Mouse (Mus musculus) MEL-GATA-1-ER (cell line): ENCODE data around the gene Tubd1.
A peak's percentile ranks its signal among the peaks of the same experiment; 100 is the strongest.
"Not testable (repeated sequence)": the region's sequence is repeated elsewhere in the genome, so short reads cannot be mapped to it uniquely, and the experiment has no call there.

Source experiments
- DNase-seq: peaks from one replicate; pipeline ENCODE4 v3.0.0-alpha.2; 2012; ENCODE audit warnings: low read depth; ENCODE audit errors: extremely low read depth

The Tubd1 gene

DNA sequence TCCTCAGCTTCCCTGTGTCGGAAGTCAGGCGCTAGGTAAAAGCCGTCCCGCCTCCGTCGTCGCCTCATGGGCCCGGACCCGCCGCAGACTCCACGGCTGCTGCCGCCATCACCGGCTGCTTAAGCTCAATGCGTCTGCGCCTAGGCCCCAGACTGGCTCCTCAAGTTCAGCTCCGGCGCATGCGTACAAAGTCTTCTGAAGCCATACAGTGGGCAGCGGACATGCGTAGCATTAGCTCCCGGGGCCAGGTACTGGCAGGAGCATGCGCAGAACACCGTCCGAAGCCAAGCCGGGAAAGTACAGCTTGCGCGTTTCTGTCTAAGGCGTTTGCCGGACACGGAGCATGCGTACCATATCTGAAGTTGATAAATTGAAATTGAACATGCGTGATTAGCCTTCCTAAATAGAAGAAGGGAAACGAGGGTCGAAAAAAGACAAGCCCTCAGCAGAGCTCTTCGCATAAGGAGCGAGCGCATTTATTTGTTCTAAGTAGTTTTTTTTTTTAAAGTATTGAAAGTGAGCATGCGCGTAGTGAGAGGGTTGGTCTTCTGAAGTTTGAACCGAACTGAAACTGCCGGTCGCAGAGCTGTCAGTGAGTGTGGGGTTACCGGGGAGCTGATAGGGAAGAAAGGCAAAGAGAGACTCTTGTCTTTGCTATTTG is at the start of gene Tubd1, which contains the start of gene Rps6kb1:
Gene Tubd1 (plus strand): TSS at position 353 of the 661 bp plus-strand sequence.
Gene Rps6kb1 (minus strand): TSS at position 167 of the 661 bp plus-strand sequence.
- DNase-seq = peak; percentile 98

- no peak for DNase-seq
Measured at GRCm38 (mm10) chr11:86497356-86497755, 47.4 kb upstream of the Tubd1 start.

DNA sequence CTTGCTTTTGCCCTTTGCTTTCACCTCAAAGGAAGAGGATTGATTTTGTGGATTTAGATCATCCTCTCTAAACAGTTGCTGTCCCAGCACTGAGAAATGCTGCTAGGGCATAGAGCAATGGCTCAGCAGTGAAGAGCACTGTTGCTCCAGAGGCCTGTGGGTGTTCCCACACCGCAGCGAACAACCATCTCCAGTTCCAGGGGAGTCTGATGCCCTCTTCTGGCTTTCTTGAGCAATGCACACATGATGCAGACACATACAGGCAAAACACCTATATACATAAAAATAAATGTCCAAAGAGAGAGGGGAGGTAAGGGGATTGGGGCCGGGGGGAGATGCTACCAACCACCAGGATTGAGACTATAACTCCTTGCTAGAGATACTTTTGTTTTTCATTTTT is 46.9 kb upstream of the Tubd1 start:
- DNase-seq = no peak

GRCm38 (mm10) chr11:86500795-86501194 is 44.0 kb upstream of the Tubd1 start:
- no peak for DNase-seq

DNA sequence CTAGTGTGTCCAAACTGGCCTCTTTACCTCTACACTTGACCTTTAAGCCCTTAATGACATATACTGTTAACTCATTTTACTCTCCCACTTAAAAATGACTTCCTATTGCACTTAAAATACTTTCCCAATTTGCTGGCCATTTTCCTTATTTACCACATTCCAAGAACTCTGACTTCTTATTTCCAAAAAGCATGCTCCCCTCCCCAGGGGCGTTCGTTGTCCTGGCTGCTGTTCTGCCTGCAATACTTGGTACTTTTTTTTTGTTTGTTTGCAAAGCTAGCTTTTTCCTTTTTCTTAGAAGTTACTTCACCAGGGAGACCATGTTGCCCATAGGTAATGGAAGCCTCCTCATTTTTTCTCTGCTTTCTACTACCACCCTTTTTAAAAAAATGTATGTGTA is 41.7 kb upstream of the Tubd1 start:
- no peak for DNase-seq

- no peak for DNase-seq
Measured at GRCm38 (mm10) chr11:86507334-86507733, 37.5 kb upstream of the Tubd1 start.

GRCm38 (mm10) chr11:86507991-86508390 is 36.8 kb upstream of the Tubd1 start:
- no peak for DNase-seq

- no peak for DNase-seq
Measured at GRCm38 (mm10) chr11:86516620-86517019, 28.2 kb upstream of the Tubd1 start.

DNA sequence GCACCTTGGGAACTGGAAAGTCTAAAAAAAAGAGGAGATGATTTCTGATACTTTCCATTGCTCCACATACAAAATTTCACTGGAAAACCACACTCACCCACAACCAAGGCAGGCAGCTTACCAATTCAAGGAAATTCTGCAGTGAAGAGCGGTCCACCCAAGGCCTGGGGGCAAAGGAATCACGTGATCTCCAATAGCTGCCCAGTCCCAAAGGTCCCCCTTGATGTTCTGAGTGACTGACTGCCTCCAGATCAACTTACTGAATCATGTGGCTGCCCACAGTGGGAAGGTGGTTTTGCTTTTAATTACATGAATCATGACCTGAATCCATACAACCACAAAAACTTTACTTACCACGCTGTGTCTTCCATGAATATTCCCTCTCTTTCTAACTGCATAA is 27.6 kb upstream of the Tubd1 start:
- no peak for DNase-seq

GRCm38 (mm10) chr11:86519751-86520150 is 25.0 kb upstream of the Tubd1 start:
- no peak for DNase-seq

DNA sequence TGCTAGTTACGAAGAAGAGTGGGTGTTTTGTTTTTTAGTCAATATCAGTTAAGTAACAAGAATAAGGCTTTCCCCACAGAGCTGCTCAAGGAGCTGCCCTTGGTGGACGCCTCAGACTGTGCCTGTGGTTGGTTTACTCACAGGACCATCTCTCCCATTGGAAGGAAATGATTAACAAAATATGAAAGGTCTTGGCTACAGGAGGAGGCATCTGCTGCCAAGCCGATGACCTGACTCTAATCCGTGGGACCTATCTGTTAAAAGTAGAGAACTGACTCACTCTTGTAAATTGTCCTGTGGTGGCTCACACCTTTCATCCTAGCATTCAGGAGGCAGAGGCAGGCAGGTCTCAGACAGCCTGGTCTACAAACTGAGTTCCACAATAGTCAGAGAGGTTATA is 17.3 kb upstream of the Tubd1 start:
- no peak for DNase-seq

DNA sequence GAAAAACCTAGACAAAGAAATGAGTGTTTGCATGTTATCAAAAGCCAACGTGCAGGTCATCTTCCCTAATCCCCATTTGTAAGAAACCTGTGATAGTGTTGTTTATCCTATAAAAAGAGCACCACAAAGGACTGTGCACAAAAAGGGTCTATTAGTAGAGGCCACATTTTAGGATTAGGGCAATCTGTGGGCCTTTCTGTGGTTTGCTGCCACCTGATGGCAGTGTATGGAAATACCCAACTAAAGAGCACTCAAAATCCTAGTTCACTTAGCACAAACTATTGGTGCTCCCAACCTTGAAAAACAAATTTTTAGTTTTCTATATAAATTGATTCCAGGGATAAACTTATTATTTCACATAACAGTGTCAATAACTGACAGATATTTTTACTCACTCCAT is 12.0 kb upstream of the Tubd1 start:
- DNase-seq = peak; percentile 26

GRCm38 (mm10) chr11:86533302-86533701 is 11.5 kb upstream of the Tubd1 start:
- not testable (repeated sequence) for DNase-seq

- DNase-seq = no peak
Measured at GRCm38 (mm10) chr11:86534201-86534910, 10.4 kb upstream of the Tubd1 start.

- DNase-seq = no peak
Measured at GRCm38 (mm10) chr11:86538786-86539185, 6.0 kb upstream of the Tubd1 start.

DNA sequence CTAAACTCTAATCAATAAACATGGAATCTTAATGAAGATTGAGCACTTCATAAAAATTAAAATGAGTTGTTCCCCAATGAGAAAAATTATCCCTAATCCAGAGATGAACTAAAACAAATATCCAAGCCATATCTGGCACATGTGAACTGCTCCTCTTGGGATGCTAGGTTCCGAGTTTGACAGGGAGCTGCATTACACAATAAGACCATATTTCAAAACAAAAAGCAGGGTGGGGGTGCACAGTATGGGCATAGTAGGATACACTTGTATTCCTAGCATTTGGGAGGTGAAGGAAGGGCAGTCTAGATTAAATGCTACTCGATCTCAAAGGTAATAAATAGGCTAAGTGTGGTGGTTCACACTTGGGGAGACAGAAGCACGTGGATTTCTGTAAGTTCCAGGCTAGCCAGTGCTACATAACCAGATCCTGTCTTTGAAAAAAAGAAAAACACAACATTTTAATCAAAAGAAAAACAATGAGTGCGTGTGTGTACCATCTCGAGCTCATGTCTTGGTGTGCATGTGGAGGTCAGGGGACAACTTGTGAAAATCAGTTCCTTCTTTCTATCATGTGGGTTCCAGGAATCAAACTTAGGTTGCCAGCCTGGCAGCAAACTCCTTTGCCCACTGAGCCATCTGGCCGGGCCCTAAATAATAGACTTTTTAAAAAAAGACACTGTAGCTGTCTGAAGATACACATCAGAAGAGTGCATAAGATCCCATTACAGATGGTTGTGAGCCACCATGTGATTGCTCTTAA is 4.9 kb upstream of the Tubd1 start:
- no peak for DNase-seq

DNA sequence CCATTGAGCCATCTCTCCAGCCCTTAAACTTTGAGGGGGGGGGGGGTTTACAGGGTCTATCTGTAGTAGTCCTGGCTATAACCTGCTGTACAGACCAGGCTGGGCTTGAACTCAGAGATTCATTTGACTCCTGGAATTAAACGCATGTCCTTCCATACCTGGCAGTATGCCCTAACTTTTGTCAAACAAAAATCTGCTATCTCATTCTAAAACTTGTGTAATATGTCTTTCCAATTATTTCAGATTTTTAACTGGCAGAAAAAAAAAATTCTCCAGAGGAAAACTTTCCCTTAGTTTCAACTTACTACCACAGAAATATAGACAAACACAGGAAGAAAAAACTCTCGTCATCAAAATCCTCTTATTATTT is 4.3 kb upstream of the Tubd1 start:
- DNase-seq = no peak

DNA sequence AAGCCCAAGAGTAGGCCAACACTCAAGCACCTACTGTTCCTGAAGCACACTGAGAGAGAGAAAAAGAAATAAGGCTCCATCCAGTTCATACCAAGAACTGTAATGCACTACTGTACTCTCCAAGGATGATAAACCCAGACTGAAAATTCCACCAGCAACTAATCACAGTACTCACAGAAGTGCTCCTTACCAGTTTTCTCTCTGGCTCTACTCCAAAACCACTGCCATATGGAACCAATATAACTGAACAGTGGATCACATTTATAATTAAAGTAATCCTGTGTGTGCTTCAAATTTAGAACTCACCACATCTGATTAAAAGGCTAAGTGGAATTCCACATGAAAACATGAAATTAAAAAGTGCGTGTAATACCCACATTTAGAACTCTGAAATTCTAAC is 1.9 kb upstream of the Tubd1 start:
- no peak for DNase-seq

DNA sequence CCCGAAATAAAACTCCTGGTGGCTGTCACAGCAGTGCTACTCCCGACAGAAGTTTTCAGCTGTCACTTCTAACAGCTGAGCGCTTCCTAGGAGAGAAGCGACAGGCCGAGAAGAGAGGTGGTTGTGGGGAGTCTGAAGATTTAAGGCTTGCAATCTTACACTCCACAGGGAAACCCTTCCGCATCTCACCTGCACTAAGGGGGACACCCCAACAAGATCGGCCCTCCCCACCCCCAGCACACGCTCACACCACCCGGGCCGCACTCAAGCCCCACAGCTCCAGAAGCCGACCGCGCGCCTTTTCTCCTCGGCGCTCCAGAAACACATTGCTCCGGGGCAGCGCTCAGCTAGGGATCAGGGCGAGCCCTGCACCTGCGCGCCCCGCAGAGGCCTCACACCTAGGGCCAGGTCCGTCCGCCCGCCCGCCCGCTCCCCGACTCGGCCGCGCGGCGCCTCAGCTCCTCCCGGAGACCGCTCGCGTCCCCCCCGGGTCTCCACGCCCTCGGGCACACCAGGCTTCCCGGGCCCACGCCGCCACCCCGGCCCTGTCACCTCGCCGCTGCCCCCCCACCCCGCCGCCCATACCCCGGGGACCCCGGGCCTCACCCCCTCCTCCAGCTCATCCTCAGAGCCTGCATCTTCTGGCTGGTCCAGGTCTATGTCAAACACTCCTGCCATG is 692 bp upstream of the Tubd1 start:
- DNase-seq = peak; percentile 14

- DNase-seq = peak; percentile 36
Measured at GRCm38 (mm10) chr11:86545556-86545955, 765 bp downstream of the Tubd1 start.

GRCm38 (mm10) chr11:86547412-86547811 is 2.6 kb downstream of the Tubd1 start:
- peak; percentile 57 for DNase-seq

DNA sequence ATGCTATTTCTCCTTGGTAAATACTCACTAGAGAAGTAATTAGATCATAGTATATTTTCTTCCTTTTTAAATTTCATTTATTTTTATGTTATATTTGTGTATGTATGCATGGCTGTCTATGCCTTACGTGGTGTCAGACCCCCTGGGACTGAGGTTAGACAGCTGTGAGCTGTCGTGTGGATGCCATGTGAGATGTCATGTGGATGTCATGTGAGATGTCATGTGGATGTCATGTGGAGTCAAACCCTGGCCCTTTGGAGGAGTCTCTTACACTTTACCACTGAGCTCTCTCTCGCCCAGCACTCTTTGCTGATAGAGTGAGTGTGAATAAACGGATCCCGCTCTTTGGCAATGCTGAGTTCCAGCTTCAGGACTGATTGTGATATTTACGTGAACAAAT is 8.7 kb downstream of the Tubd1 start:
- DNase-seq = no peak
